Mouse (Mus musculus): ENCODE data around the gene Pick1. TPM values are rescaled to one million over a fixed set of nuclear protein-coding genes. Genes with fewer than 3 reads are reported as not detected.

Gene Pick1
- polyA plus RNA-seq, 1 experiment: 15.3 TPM

GRCm38 (mm10) chr15:79251168-79251567 lies 22.2 kb downstream of the Pick1 start:
- no peaks in the 10 kb centered on the region for H3K79me3 ChIP-seq (ENCODE audit: low read depth)
- H3K79me2 ChIP-seq (ENCODE audit: control insufficient read depth, insufficient read depth): no peaks in the 10 kb centered on the region
- H3ac ChIP-seq (ENCODE audit: control insufficient read depth, insufficient read length, low read depth): no peak overlapping the region
- H3K4me3 ChIP-seq (ENCODE audit: insufficient read depth, poor library complexity, severe bottlenecking): no peak overlapping the region
- no peak for TF ChIP-seq CTCF (IDR thresholded peaks at IDR 0.05; ENCODE audit: control insufficient read depth, insufficient read depth, insufficient read length)
- TF ChIP-seq MYOD1 (IDR thresholded peaks at IDR 0.05; ENCODE audit: control insufficient read depth, insufficient read length, low read depth): no peak
- no peak for TF ChIP-seq MAX (IDR thresholded peaks at IDR 0.05)
- TF ChIP-seq USF1 (IDR thresholded peaks at IDR 0.05; ENCODE audit: low read depth): no peak
- TF ChIP-seq MYOG (IDR thresholded peaks at IDR 0.05; ENCODE audit: control insufficient read depth, extremely low read depth, insufficient read length): no peak
- TF ChIP-seq CEBPB (IDR thresholded peaks at IDR 0.05; ENCODE audit: low read depth): no peak
- TF ChIP-seq FOSL1 (IDR thresholded peaks at IDR 0.05; ENCODE audit: insufficient read depth, low read length, poor library complexity, severe bottlenecking): no peak
- peaks cover 48% of the 10 kb centered on the region for H3K27me3 ChIP-seq (ENCODE audit: control insufficient read depth, insufficient read depth, insufficient read length)
- H3K36me3 ChIP-seq (ENCODE audit: control insufficient read depth, insufficient read depth): no peaks in the 10 kb centered on the region

- Histone ChIP-seq H3K4me3 (ENCODE audit: insufficient read depth, poor library complexity, severe bottlenecking) (no peak overlapping the region), H3K27me3 (ENCODE audit: control insufficient read depth, insufficient read depth, insufficient read length) (peaks cover 48% of the 10 kb centered on the region), H3K79me2 (ENCODE audit: control insufficient read depth, insufficient read depth) (no peaks in the 10 kb centered on the region), H3K79me3 (ENCODE audit: low read depth) (no peaks in the 10 kb centered on the region), H3K36me3 (ENCODE audit: control insufficient read depth, insufficient read depth) (no peaks in the 10 kb centered on the region), H3ac (ENCODE audit: control insufficient read depth, insufficient read length, low read depth) (no peak overlapping the region)
- no peak for TF ChIP-seq USF1 (IDR thresholded peaks at IDR 0.05; ENCODE audit: low read depth)
- TF ChIP-seq MYOG (IDR thresholded peaks at IDR 0.05; ENCODE audit: control insufficient read depth, extremely low read depth, insufficient read length): no peak
- no peak for TF ChIP-seq CEBPB (IDR thresholded peaks at IDR 0.05; ENCODE audit: low read depth)
- TF ChIP-seq CTCF (IDR thresholded peaks at IDR 0.05; ENCODE audit: control insufficient read depth, insufficient read depth, insufficient read length): no peak
- no peak for TF ChIP-seq FOSL1 (IDR thresholded peaks at IDR 0.05; ENCODE audit: insufficient read depth, low read length, poor library complexity, severe bottlenecking)
- TF ChIP-seq MYOD1 (IDR thresholded peaks at IDR 0.05; ENCODE audit: control insufficient read depth, insufficient read length, low read depth): no peak
- TF ChIP-seq MAX (IDR thresholded peaks at IDR 0.05): no peak
Observed at GRCm38 (mm10) chr15:79251781-79252491, 23.0 kb downstream of the Pick1 start.

GRCm38 (mm10) chr15:79252580-79252979 lies 23.6 kb downstream of the Pick1 start:
- Histone ChIP-seq H3K79me3 (ENCODE audit: low read depth) (no peaks in the 10 kb centered on the region), H3K36me3 (ENCODE audit: control insufficient read depth, insufficient read depth) (no peaks in the 10 kb centered on the region), H3K4me3 (ENCODE audit: insufficient read depth, poor library complexity, severe bottlenecking) (no peak overlapping the region), H3K27me3 (ENCODE audit: control insufficient read depth, insufficient read depth, insufficient read length) (peaks cover 48% of the 10 kb centered on the region), H3K79me2 (ENCODE audit: control insufficient read depth, insufficient read depth) (no peaks in the 10 kb centered on the region), H3ac (ENCODE audit: control insufficient read depth, insufficient read length, low read depth) (no peak overlapping the region)
- TF ChIP-seq USF1 (IDR thresholded peaks at IDR 0.05; ENCODE audit: low read depth): no peak
- TF ChIP-seq CEBPB (IDR thresholded peaks at IDR 0.05; ENCODE audit: low read depth): no peak
- TF ChIP-seq MYOD1 (IDR thresholded peaks at IDR 0.05; ENCODE audit: control insufficient read depth, insufficient read length, low read depth): no peak
- no peak for TF ChIP-seq MAX (IDR thresholded peaks at IDR 0.05)
- TF ChIP-seq FOSL1 (IDR thresholded peaks at IDR 0.05; ENCODE audit: insufficient read depth, low read length, poor library complexity, severe bottlenecking): no peak
- no peak for TF ChIP-seq CTCF (IDR thresholded peaks at IDR 0.05; ENCODE audit: control insufficient read depth, insufficient read depth, insufficient read length)
- TF ChIP-seq MYOG (IDR thresholded peaks at IDR 0.05; ENCODE audit: control insufficient read depth, extremely low read depth, insufficient read length): no peak

- TF ChIP-seq MYOG (IDR thresholded peaks at IDR 0.05; ENCODE audit: control insufficient read depth, extremely low read depth, insufficient read length): no peak
- TF ChIP-seq CEBPB (IDR thresholded peaks at IDR 0.05; ENCODE audit: low read depth): no peak
- TF ChIP-seq CTCF (IDR thresholded peaks at IDR 0.05; ENCODE audit: control insufficient read depth, insufficient read depth, insufficient read length): no peak
- no peak for TF ChIP-seq FOSL1 (IDR thresholded peaks at IDR 0.05; ENCODE audit: insufficient read depth, low read length, poor library complexity, severe bottlenecking)
- TF ChIP-seq USF1 (IDR thresholded peaks at IDR 0.05; ENCODE audit: low read depth): no peak
- no peak for TF ChIP-seq MYOD1 (IDR thresholded peaks at IDR 0.05; ENCODE audit: control insufficient read depth, insufficient read length, low read depth)
- no peak for TF ChIP-seq MAX (IDR thresholded peaks at IDR 0.05)
- no peaks in the 10 kb centered on the region for H3K79me2 ChIP-seq (ENCODE audit: control insufficient read depth, insufficient read depth)
- H3K79me3 ChIP-seq (ENCODE audit: low read depth): no peaks in the 10 kb centered on the region
- H3K36me3 ChIP-seq (ENCODE audit: control insufficient read depth, insufficient read depth): no peaks in the 10 kb centered on the region
- H3K27me3 ChIP-seq (ENCODE audit: control insufficient read depth, insufficient read depth, insufficient read length): peaks cover 48% of the 10 kb centered on the region
- no peak within 1 kb of the TSS for H3K4me3 ChIP-seq (ENCODE audit: insufficient read depth, poor library complexity, severe bottlenecking)
- H3ac ChIP-seq (ENCODE audit: control insufficient read depth, insufficient read length, low read depth): no peak within 1 kb of the TSS
Observed at GRCm38 (mm10) chr15:79254661-79255060, 25.7 kb downstream of the Pick1 start, which contains the start of gene Slc16a8. TSS of gene Slc16a8 (minus strand) at chr15:79254761.

GRCm38 (mm10) chr15:79258521-79258920 lies 29.5 kb downstream of the Pick1 start:
- Histone ChIP-seq H3K27me3 (ENCODE audit: control insufficient read depth, insufficient read depth, insufficient read length) (peaks cover 35% of the 10 kb centered on the region), H3K36me3 (ENCODE audit: control insufficient read depth, insufficient read depth) (no peaks in the 10 kb centered on the region), H3K4me3 (ENCODE audit: insufficient read depth, poor library complexity, severe bottlenecking) (no peak overlapping the region), H3K79me2 (ENCODE audit: control insufficient read depth, insufficient read depth) (no peaks in the 10 kb centered on the region), H3ac (ENCODE audit: control insufficient read depth, insufficient read length, low read depth) (no peak overlapping the region), H3K79me3 (ENCODE audit: low read depth) (no peaks in the 10 kb centered on the region)
- TF ChIP-seq CEBPB (IDR thresholded peaks at IDR 0.05; ENCODE audit: low read depth) (no peak), MYOD1 (IDR thresholded peaks at IDR 0.05; ENCODE audit: control insufficient read depth, insufficient read length, low read depth) (no peak), FOSL1 (IDR thresholded peaks at IDR 0.05; ENCODE audit: insufficient read depth, low read length, poor library complexity, severe bottlenecking) (no peak), CTCF (IDR thresholded peaks at IDR 0.05; ENCODE audit: control insufficient read depth, insufficient read depth, insufficient read length) (no peak), USF1 (IDR thresholded peaks at IDR 0.05; ENCODE audit: low read depth) (no peak), MAX (IDR thresholded peaks at IDR 0.05) (no peak), MYOG (IDR thresholded peaks at IDR 0.05; ENCODE audit: control insufficient read depth, extremely low read depth, insufficient read length) (no peak)

All from C2C12 (cell line).